Mouse (Mus musculus): Measurements from ENCODE around the gene Sh3rf1. TPM values are rescaled to one million over a fixed set of nuclear protein-coding genes. Genes with fewer than 3 reads are reported as not detected.

The Sh3rf1 gene
- polyA plus RNA-seq, 1 experiment from 2014 or later: 1.2 TPM

- no peak for ATAC-seq (ENCODE audit: insufficient read depth)
- Histone ChIP-seq H3K9me3 (replicated peaks) (no peaks in the 10 kb centered on the region), H3K27me3 (no peaks in the 10 kb centered on the region), H3K4me2 (no peak overlapping the region), H3K4me3 (replicated peaks) (no peak overlapping the region), H3K27ac (replicated peaks) (no peak overlapping the region), H3K36me3 (replicated peaks) (no peaks in the 10 kb centered on the region), H3K4me1 (replicated peaks) (no peaks in the 10 kb centered on the region), H3K9ac (no peak overlapping the region)
- 30% methylated on average over 8 of the region's 8 CpGs for WGBS (ENCODE audit: insufficient replicate concordance)
These were observed 135.3 kb downstream of the Sh3rf1 start for GRCm38 (mm10) chr8:61359004-61359403.

- Histone ChIP-seq H3K4me1 (replicated peaks) (no peaks in the 10 kb centered on the region), H3K9me3 (replicated peaks) (no peaks in the 10 kb centered on the region), H3K4me2 (no peak overlapping the region), H3K4me3 (replicated peaks) (no peak overlapping the region), H3K36me3 (replicated peaks) (no peaks in the 10 kb centered on the region), H3K9ac (no peak overlapping the region), H3K27me3 (no peaks in the 10 kb centered on the region), H3K27ac (replicated peaks) (no peak overlapping the region)
- ATAC-seq (ENCODE audit: insufficient read depth): no peak
- WGBS (ENCODE audit: insufficient replicate concordance): 77% methylated on average over 10 of the region's 10 CpGs
These were observed 136.2 kb downstream of the Sh3rf1 start for GRCm38 (mm10) chr8:61359851-61360272.

DNA sequence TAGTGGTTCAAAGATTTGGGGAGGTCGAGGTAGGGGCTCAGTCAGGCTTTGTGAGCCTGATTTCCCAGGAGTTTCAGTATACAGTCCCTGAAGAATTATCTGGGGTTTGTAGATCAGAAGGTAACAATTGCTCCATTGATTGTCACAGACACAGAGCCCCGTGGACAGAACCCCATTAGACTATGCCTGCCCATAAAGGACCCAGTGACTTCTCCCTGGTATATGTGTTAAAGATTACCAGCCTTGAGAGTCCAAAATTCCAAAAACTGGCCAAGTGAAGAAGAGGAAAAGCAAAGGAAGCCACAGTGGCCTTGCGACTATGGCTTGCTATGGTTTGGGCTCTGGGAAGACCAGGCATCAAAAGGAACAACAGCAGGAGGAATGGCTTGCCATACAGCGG, 136.7 kb downstream of the Sh3rf1 start:
- Histone ChIP-seq H3K4me3 (replicated peaks) (no peak overlapping the region), H3K4me1 (replicated peaks) (no peaks in the 10 kb centered on the region), H3K9me3 (replicated peaks) (no peaks in the 10 kb centered on the region), H3K27ac (replicated peaks) (no peak overlapping the region), H3K4me2 (no peak overlapping the region), H3K36me3 (replicated peaks) (no peaks in the 10 kb centered on the region), H3K9ac (no peak overlapping the region), H3K27me3 (no peaks in the 10 kb centered on the region)
- ATAC-seq (ENCODE audit: insufficient read depth): no peak
- WGBS (ENCODE audit: insufficient replicate concordance): 67% methylated on average over 4 of the region's 4 CpGs

DNA sequence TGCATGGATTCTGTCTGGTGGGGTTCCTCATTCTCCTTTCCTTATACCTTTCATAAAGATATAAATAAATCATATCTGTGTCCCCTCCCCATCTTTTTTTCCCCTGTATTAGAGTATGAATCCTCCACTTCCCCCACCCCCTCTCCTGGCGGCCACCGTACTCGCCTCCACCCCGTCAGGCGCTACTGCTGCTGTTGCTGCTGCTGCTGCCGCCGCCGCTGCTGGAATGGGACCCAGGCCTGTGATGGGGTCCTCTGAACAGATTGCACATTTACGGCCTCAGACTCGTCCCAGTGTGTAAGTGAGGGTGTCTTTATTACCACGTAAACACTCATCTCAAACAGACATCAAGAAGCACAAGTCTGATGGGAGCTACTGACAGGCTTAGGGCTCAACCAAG, 137.8 kb downstream of the Sh3rf1 start:
- H3K27ac ChIP-seq (replicated peaks): no peak overlapping the region
- no peak overlapping the region for H3K4me3 ChIP-seq (replicated peaks)
- WGBS (ENCODE audit: insufficient replicate concordance): 82% methylated on average over 11 of the region's 11 CpGs
- no peaks in the 10 kb centered on the region for H3K36me3 ChIP-seq (replicated peaks)
- no peak overlapping the region for H3K9ac ChIP-seq
- H3K9me3 ChIP-seq (replicated peaks): no peaks in the 10 kb centered on the region
- H3K4me1 ChIP-seq (replicated peaks): no peaks in the 10 kb centered on the region
- no peak for ATAC-seq (ENCODE audit: insufficient read depth)
- H3K4me2 ChIP-seq: no peak overlapping the region
- no peaks in the 10 kb centered on the region for H3K27me3 ChIP-seq

DNA sequence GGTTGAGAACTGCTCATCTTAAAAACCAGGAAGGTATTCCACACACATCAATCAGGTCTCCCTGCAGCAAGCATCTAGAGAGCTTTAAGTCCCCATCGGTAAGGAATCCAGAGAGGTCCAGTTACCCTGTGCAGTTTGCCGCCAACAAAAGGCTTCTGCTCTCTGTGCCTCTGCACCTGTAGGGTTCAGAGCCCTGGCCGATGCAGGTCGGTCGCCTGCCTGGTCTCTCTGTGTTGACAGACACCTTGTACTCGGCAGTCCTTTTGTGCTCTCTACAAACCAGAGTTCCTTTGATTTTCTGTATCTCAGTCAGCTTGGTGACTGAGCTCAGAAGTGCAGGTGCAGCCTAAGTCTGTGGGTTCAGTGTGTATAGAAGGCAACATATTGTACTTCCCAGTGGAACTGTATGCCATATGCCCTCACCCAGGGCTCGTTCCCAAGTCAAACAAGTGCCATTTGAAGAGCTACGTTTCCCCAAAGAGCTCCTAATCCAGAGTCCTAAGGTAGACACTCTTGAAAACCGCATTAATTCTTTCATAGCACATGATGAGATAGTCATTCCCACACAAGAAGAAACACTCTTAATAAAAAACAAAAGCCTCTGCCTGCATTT, 138.7 kb downstream of the Sh3rf1 start:
- no peak overlapping the region for H3K4me3 ChIP-seq (replicated peaks)
- H3K27ac ChIP-seq (replicated peaks): no peak overlapping the region
- 65% methylated on average over 9 of the region's 9 CpGs for WGBS (ENCODE audit: insufficient replicate concordance)
- H3K4me2 ChIP-seq: no peak overlapping the region
- H3K9ac ChIP-seq: no peak overlapping the region
- ATAC-seq (ENCODE audit: insufficient read depth): no peak
- no peaks in the 10 kb centered on the region for H3K9me3 ChIP-seq (replicated peaks)
- no peaks in the 10 kb centered on the region for H3K36me3 ChIP-seq (replicated peaks)
- no peaks in the 10 kb centered on the region for H3K27me3 ChIP-seq
- no peaks in the 10 kb centered on the region for H3K4me1 ChIP-seq (replicated peaks)

GRCm38 (mm10) chr8:61373303-61373702, 149.6 kb downstream of the Sh3rf1 start:
- H3K9ac ChIP-seq: no peak overlapping the region
- no peak for ATAC-seq (ENCODE audit: insufficient read depth)
- H3K27ac ChIP-seq (replicated peaks): no peak overlapping the region
- no peaks in the 10 kb centered on the region for H3K4me1 ChIP-seq (replicated peaks)
- no peaks in the 10 kb centered on the region for H3K27me3 ChIP-seq
- WGBS (ENCODE audit: insufficient replicate concordance): 86% methylated on average over 9 of the region's 9 CpGs
- H3K36me3 ChIP-seq (replicated peaks): no peaks in the 10 kb centered on the region
- H3K4me2 ChIP-seq: no peak overlapping the region
- H3K9me3 ChIP-seq (replicated peaks): no peaks in the 10 kb centered on the region
- no peak overlapping the region for H3K4me3 ChIP-seq (replicated peaks)

DNA sequence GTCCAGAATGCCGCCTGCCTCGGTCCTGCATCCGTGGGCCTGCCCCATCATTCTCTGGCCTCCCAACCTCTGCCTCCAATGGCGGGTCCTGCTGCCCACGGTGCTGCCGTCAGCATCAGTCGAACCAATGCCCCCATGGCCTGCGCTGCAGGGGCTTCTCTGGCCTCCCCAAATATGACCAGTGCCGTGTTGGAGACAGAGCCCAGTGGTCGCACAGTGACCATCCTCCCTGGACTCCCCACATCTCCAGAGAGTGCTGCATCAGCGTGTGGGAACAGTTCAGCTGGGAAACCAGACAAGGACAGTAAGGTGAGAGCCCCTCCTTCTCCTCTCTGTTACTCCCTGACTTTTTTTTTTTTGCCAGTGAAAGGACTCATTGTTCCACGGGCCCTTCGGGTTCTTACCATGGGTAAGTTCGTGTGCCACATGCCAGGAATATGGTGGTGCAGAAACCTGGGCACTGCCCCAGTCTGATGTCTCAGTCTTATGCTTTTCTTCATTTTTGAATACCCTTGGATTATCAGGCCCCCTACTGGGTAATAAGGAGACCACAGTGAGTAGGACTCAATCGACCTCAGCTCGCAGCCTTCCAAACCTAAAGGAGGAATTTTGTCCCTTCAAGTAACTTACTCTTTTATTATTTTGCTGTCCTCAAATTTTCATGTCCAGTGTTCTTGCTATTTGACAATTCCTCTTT, 150.5 kb downstream of the Sh3rf1 start:
- H3K4me3 ChIP-seq (replicated peaks): no peak overlapping the region
- H3K36me3 ChIP-seq (replicated peaks): no peaks in the 10 kb centered on the region
- 77% methylated on average over 16 of the region's 16 CpGs for whole genome bisulfite sequencing (ENCODE audit: insufficient replicate concordance)
- no peak for ATAC-seq (ENCODE audit: insufficient read depth)
- H3K4me1 ChIP-seq (replicated peaks): no peaks in the 10 kb centered on the region
- no peaks in the 10 kb centered on the region for H3K9me3 ChIP-seq (replicated peaks)
- no peaks in the 10 kb centered on the region for H3K27me3 ChIP-seq
- H3K27ac ChIP-seq (replicated peaks): no peak overlapping the region
- no peak overlapping the region for H3K4me2 ChIP-seq
- H3K9ac ChIP-seq: no peak overlapping the region

GRCm38 (mm10) chr8:61375205-61375604, 151.5 kb downstream of the Sh3rf1 start:
- ATAC-seq (ENCODE audit: insufficient read depth): no peak
- Histone ChIP-seq H3K4me2 (no peak overlapping the region), H3K27me3 (no peaks in the 10 kb centered on the region), H3K4me3 (replicated peaks) (no peak overlapping the region), H3K36me3 (replicated peaks) (no peaks in the 10 kb centered on the region), H3K9me3 (replicated peaks) (no peaks in the 10 kb centered on the region), H3K27ac (replicated peaks) (no peak overlapping the region), H3K4me1 (replicated peaks) (no peaks in the 10 kb centered on the region), H3K9ac (no peak overlapping the region)
- WGBS (ENCODE audit: insufficient replicate concordance): 65% methylated on average over 7 of the region's 7 CpGs

DNA sequence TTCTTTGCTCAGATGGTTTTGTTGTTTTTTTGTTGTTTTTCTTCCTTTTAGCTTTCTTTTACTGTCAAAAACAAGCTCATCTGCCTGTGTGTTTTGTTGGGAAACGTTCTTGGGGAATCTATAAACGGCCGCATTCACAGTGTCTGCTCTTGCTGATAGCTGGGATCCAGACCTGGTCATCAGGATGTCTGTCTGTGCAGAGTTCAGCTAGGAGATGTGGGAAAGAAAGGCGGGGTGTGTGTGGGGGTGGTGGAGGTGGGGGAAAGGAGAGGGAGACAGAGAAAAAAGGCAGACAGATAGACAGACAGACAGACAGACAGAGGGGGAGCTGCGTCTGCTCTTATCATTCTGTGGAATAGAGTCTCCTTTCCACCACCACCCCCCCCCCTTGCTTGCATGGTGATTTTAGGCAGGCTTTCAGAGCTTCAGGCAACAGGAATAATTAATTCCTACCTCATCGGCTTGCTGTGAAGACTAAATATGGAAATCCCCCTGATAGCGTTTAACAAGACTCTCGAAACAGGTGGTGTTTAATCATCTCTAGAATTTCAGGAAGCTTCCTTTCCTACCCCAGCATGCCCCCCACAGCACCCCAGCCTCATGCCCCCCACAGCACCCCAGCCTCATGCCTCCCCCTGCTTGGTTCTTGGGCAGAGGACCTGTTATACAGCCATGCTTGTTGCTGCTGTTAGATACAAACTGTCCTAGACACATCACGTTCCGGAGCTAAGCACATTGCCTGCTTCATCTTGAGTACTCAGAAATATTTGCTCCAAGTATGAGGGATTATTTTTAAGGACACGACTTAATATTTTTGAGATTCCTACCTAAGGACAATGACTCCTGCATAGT, 155.4 kb downstream of the Sh3rf1 start:
- H3K27ac ChIP-seq (replicated peaks): no peak overlapping the region
- no peaks in the 10 kb centered on the region for H3K4me1 ChIP-seq (replicated peaks)
- no peaks in the 10 kb centered on the region for H3K9me3 ChIP-seq (replicated peaks)
- no peak for ATAC-seq (ENCODE audit: insufficient read depth)
- H3K27me3 ChIP-seq: no peaks in the 10 kb centered on the region
- no peak overlapping the region for H3K9ac ChIP-seq
- H3K4me3 ChIP-seq (replicated peaks): no peak overlapping the region
- H3K4me2 ChIP-seq: no peak overlapping the region
- H3K36me3 ChIP-seq (replicated peaks): no peaks in the 10 kb centered on the region
- WGBS (ENCODE audit: insufficient replicate concordance): 48% methylated on average over 11 of the region's 11 CpGs

DNA sequence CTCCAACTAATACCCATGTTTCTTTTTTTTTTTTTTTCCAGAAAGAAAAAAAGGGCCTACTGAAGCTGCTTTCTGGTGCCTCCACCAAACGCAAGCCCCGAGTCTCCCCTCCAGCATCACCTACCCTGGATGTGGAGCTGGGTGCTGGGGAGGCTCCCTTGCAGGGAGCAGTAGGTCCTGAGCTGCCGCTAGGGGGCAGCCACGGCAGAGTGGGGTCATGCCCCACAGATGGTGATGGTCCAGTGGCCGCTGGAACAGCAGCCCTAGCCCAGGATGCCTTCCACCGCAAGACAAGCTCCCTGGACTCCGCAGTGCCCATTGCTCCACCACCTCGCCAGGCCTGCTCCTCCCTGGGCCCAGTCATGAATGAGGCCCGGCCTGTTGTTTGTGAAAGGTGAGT, 160.9 kb downstream of the Sh3rf1 start:
- Histone ChIP-seq H3K36me3 (replicated peaks) (no peaks in the 10 kb centered on the region), H3K27me3 (no peaks in the 10 kb centered on the region), H3K27ac (replicated peaks) (no peak overlapping the region), H3K4me2 (no peak overlapping the region), H3K9me3 (replicated peaks) (no peaks in the 10 kb centered on the region), H3K4me3 (replicated peaks) (no peak overlapping the region), H3K4me1 (replicated peaks) (peaks cover 8% of the 10 kb centered on the region), H3K9ac (no peak overlapping the region)
- 63% methylated on average over 9 of the region's 9 CpGs for WGBS (ENCODE audit: insufficient replicate concordance)
- ATAC-seq (ENCODE audit: insufficient read depth): no peak

- WGBS (ENCODE audit: insufficient replicate concordance): 65% methylated on average over 11 of the region's 11 CpGs
- Histone ChIP-seq H3K27me3 (no peaks in the 10 kb centered on the region), H3K36me3 (replicated peaks) (no peaks in the 10 kb centered on the region), H3K4me1 (replicated peaks) (peaks cover 8% of the 10 kb centered on the region), H3K4me2 (no peak overlapping the region), H3K27ac (replicated peaks) (no peak overlapping the region), H3K9me3 (replicated peaks) (no peaks in the 10 kb centered on the region), H3K9ac (no peak overlapping the region), H3K4me3 (replicated peaks) (no peak overlapping the region)
- ATAC-seq (ENCODE audit: insufficient read depth): no peak
These were observed 162.0 kb downstream of the Sh3rf1 start for GRCm38 (mm10) chr8:61385502-61386191.
